Mouse (Mus musculus) CH12.LX (cell line): ENCODE results near the gene Cacng7.

Experiments
- CTCF ChIP-seq, 2 experiments: IDR thresholded peaks in 1 of 2; conservative IDR thresholded peaks in 1 of 2; 2 replicates each; pipeline ENCODE4 v1.5.1; 2011 to 2012; ENCODE audit warnings: low read depth in 2 of 2, low read length in 2 of 2, improper control_type of control experiment in 1 of 2, inconsistent platforms in 1 of 2, mild to moderate bottlenecking in 1 of 2, moderate library complexity in 1 of 2
- EP300 ChIP-seq: IDR thresholded peaks from 2 replicates; pipeline ENCODE4 v1.6.1; 2011; ENCODE audit warnings: low read length, improper control_type of control experiment
- ETS1 ChIP-seq: conservative IDR thresholded peaks from 2 replicates; pipeline ENCODE4 v1.6.1; 2012; ENCODE audit warnings: low read depth, mild to moderate bottlenecking, inconsistent platforms, low read length, improper control_type of control experiment, moderate library complexity
- GABPA ChIP-seq: IDR thresholded peaks from 2 replicates; pipeline ENCODE4 v1.6.1; 2012; ENCODE audit warnings: low read depth, low read length, improper control_type of control experiment, inconsistent platforms; ENCODE audit not compliant: insufficient replicate concordance
- HCFC1 ChIP-seq: IDR thresholded peaks from 2 replicates; pipeline ENCODE4 v1.6.1; 2012; ENCODE audit warnings: low read depth, mild to moderate bottlenecking, inconsistent platforms, low read length, improper control_type of control experiment
- JUN ChIP-seq: IDR thresholded peaks from 2 replicates; pipeline ENCODE4 v1.6.1; 2011; ENCODE audit warnings: low read depth, mild to moderate bottlenecking, low read length, improper control_type of control experiment, moderate library complexity; ENCODE audit not compliant: insufficient read depth
- MEF2A ChIP-seq: IDR thresholded peaks from 2 replicates; pipeline ENCODE4 v1.6.1; 2014; ENCODE audit warnings: low read depth, mild to moderate bottlenecking, inconsistent platforms, low read length, improper control_type of control experiment, borderline replicate concordance
- NRF1 ChIP-seq: IDR thresholded peaks from 2 replicates; pipeline ENCODE4 v1.6.1; 2014; ENCODE audit warnings: low read depth, mild to moderate bottlenecking, inconsistent platforms, low read length, improper control_type of control experiment, moderate library complexity
- POLR2A ChIP-seq: IDR thresholded peaks from 2 replicates; pipeline ENCODE4 v1.6.1; 2011; ENCODE audit warnings: low read depth, mild to moderate bottlenecking, improper control_type of control experiment, low read length
- RAD21 ChIP-seq: IDR thresholded peaks from 2 replicates; pipeline ENCODE4 v1.6.1; 2011; ENCODE audit warnings: low read depth, mild to moderate bottlenecking, low read length, improper control_type of control experiment, moderate library complexity
- USF1 ChIP-seq: IDR thresholded peaks from 2 replicates; pipeline ENCODE4 v1.6.1; 2014; ENCODE audit warnings: low read depth, mild to moderate bottlenecking, inconsistent platforms, low read length, improper control_type of control experiment
- ZC3H11A ChIP-seq: IDR thresholded peaks from 2 replicates; pipeline ENCODE4 v1.6.1; 2012; ENCODE audit warnings: low read depth, mild to moderate bottlenecking, inconsistent platforms, low read length, improper control_type of control experiment

- TF ChIP-seq ETS1 (no peak), POLR2A (no peak), JUN (no peak), RAD21 (no peak), USF1 (no peak), EP300 (no peak), ZC3H11A (no peak), HCFC1 (no peak), CTCF (conservative IDR thresholded peaks at IDR 0.05 in 1 of 2, IDR thresholded peaks at IDR 0.05 in 1 of 2; ENCODE audit: low read depth in 2 of 2, low read length in 2 of 2) (no peak), MEF2A (no peak), NRF1 (no peak), GABPA (no peak)
Measured at GRCm38 (mm10) chr7:3303276-3303781, 29.4 kb upstream of the Cacng7 start.
